Mouse (Mus musculus): ENCODE measurements around the gene 1700029I15Rik.

DNA sequence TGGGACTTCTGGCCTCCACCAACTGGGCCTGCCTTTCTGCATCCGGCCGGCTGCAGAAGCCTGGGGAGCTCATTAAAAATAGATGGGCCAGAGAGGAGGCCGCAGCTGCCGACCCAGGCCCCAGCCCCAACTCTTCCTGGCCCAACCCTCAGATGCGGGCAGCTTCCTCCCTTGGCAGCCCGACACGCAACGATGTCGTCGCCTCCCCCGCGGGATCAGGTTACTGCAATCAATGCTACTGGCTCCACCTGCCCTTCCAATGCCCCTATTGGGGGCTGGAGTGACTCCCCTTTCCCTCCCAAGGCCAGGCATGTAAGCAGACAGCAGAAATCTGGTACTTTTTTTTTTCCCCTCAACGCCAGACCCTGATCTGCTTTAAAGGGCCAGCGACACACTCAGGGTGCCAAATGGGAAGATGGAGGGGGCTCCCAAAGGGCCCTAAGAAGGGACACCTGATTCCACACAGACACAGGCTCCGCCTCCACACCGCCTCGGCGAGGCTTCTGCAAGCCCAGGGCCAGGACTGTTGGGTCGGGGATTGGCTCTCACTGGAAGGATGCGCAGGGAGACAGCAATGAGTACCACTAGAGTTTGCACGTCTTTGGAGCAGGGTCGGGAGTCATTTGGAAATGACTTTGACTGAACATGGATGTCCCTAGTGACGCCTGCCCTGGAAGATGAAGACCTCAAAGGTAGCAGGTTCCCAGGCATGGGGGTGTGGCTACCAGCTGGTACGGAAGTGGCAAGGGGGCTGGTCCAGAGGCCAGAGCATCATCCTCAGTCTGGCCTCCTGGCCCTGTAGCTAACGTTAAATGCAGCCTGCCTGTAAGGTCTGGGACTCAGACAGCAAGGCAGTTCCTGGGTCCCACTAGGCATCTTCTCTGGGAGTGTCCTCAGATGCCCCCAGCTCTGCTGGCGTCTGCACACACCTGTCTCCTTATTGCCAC, 10.3 kb downstream of the 1700029I15Rik start:
- TF ChIP-seq CTCF (IDR thresholded peaks at IDR 0.05; ENCODE audit: low read depth) (no peak), EP300 (IDR thresholded peaks at IDR 0.05; ENCODE audit: low read depth) (no peak)

All from liver, postnatal 0 days (tissue).